Mouse (Mus musculus) inflammation-experienced regulatory T-cells, adult 16 weeks (primary cell): ENCODE results near the gene Gdpgp1. TPM values are rescaled to one million over a fixed set of nuclear protein-coding genes. Genes with fewer than 3 reads are reported as not detected.

Source experiments
- polyA plus RNA-seq: library from polyadenylated mRNA; unstranded; fragments of 100-300 nt; shearing (Covaris generic); gene quantifications from one replicate; pipeline ENCODE4 v1.2.1, GENCODE M21; 2017

Gene Gdpgp1
- 12.7 TPM for polyA plus RNA-seq

DNA sequence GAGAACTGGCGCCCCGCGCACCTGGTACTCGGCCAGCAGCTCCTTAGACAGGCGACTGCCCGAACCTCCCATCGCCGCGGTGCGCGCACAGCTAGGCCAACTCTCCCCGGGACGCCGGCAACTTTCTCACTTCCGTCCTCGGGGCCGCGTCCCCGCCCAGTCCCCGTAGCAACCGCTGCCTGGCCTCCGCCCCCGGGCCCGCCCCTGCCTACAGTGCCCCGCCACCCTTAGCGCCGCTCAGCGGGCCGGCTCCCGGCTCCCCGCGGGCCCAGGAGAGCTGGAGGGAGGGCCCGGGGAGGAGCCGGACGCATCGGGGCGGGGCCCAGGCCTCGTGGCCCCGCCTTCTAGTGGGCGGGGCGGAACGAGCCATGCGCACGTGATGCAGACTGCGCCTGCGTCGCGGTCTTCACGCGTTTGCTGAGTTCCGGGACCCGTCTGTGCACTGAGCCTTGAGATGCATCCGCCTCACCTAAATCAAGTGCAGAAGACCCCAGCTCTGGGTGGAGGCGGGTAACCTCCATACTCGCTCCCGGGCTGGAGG lies at the start of gene Gdpgp1, which contains the start of gene Cib1:
Gene Gdpgp1, plus strand, starts transcription at position 377 of the 541 bp plus-strand sequence.
Gene Cib1, minus strand, starts transcription at position 325 of the 541 bp plus-strand sequence.

DNA sequence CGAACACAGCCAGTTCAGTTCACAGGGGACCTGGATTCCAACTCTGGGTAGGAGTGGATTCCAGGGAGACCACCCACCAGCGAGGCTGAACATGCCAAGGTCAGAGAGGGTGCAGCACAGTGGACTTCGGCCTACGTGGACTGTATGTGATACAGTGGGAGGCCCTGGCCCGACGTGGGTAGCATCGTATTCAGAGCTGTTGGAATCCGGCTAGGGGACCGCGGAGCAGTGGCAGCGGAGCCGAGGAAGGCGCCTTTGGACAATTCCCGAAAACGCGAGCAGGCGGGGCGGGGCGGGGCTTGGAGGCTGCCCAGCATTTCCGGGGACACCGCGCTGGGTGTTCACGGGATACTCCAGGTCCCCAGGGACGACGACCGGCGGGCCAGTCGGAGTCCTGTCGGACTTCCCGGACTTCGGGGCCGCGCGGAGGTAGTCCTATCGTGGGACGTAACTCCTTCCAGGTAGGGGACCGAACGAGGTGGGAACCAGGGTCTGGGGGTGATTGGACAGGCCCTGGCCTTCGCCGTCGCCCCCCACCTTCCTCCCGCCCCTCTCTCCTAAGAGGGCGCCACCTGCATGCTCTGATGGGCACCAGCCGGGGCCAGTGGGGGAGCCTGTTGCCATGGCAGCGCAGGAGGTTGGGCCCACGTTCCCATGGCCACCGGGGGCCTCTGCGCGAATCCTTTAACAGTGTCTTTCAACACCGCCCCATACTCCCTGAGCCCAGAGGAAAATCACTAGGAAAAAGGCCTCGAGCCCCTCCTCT lies 46.0 kb upstream of the Gdpgp1 start, which contains the start of gene Sema4b:
Gene Sema4b, plus strand, starts transcription at position 311 of the 766 bp plus-strand sequence.

GRCm38 (mm10) chr7:80246148-80246721 lies 13.6 kb downstream of the Gdpgp1 start, which contains the start of gene Ttll13:
Gene Ttll13, plus strand, starts transcription at chr7:80246376.

GRCm38 (mm10) chr7:80260625-80261371 lies 28.1 kb downstream of the Gdpgp1 start, which contains the start of gene Ngrn:
Gene Ngrn, plus strand, starts transcription at chr7:80261215.

DNA sequence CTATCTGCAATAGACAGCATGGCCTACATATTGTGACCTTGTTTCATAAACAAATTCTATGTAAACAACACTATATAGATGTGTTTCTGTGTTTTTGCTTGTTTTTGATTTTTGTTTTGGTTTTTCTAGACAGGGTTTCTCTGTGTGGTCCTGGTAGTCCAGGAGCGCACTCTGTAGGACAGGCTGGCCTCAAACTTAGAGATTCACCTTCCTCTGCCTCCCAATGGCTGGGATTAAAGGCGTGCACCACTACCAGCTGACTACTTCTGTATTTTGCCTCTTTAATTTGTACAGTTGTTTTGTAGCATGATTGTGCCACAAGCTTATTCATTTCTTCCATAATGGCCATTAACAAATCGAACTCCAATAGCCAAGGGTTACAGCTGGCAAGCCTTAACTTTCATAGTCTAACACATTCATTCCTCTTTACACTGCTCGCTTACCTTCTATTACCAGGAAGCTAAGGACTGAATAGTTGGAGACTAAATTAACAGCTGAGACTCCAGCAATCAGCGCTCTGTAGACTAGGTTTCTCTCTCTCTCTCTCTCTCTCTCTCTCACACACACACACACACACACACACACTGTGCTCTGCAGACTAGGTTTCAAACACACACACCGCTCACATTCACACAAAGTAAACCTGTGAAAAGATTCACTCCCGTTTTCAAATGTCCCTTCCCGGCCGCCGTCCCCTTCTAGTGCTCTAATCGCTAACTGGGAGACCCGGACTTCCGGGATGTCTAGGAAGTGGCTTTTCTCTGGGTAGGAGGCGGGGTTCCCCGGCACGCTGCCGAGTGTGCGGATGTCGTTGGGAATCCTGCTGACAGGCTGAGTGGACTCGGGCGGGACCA lies 36.5 kb downstream of the Gdpgp1 start, which contains the start of gene Vps33b:
Gene Vps33b, plus strand, starts transcription at position 753 of the 854 bp plus-strand sequence.

Other genes with a start within 250 kb of the Gdpgp1 start
- 3.4 TPM for gene Zfp710, start 208.1 kb upstream of the Gdpgp1 start, polyA plus RNA-seq
- gene Idh2, start 117.5 kb upstream of the Gdpgp1 start, polyA plus RNA-seq, result 52.6 TPM
- 10.4 TPM for gene Sema4b, start 46.0 kb upstream of the Gdpgp1 start, polyA plus RNA-seq
- gene Cib1, start 52 bp upstream of the Gdpgp1 start, polyA plus RNA-seq, result 176 TPM
- not detected for gene Ttll13, start 13.5 kb downstream of the Gdpgp1 start, polyA plus RNA-seq
- 66.5 TPM for gene Ngrn, start 28.4 kb downstream of the Gdpgp1 start, polyA plus RNA-seq
- gene Vps33b, start 36.8 kb downstream of the Gdpgp1 start, polyA plus RNA-seq, result 43.5 TPM
- gene Prc1, start 61.6 kb downstream of the Gdpgp1 start, polyA plus RNA-seq, result 13.7 TPM
- gene Rccd1, start 91.6 kb downstream of the Gdpgp1 start, polyA plus RNA-seq, result 36.3 TPM
- 110 TPM for gene Unc45a, start 108.1 kb downstream of the Gdpgp1 start, polyA plus RNA-seq
- gene Hddc3, start 110.2 kb downstream of the Gdpgp1 start, polyA plus RNA-seq, result 10.2 TPM
- 14.5 TPM for gene Man2a2, start 138.5 kb downstream of the Gdpgp1 start, polyA plus RNA-seq
- 1.3 TPM for gene Fes, start 155.1 kb downstream of the Gdpgp1 start, polyA plus RNA-seq
- 4.7 TPM for gene Furin, start 172.6 kb downstream of the Gdpgp1 start, polyA plus RNA-seq